In the genomic region with DNA sequence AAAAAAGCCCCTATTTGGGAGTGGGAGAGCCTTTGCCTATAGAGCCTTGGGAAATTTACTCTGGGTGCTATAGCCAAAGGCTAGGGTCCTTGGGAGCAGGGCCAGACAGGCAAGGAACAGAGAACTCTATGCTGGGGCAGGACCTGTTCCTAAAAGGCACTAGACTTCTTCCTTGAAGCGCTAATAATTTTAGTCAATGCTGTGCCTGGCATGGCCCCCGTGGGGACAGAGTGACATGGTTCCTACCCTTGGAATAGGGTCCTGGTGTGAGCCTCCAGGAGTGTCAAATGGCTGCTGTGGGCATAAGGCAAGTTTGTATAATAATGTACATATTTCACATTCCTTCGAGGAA, we compare ENCODE assay signal across 10 mouse cellular contexts. TPM values are rescaled to one million over a fixed set of nuclear protein-coding genes. Genes with fewer than 3 reads are reported as not detected.
DNase-seq lines count a peak whose midpoint lies in the region; ATAC-seq lines count a peak whose summit lies in the region.
"Had no signal": no experiment of that assay in that cellular context is flagged by ENCODE, and none has a peak within 500 bp of the region (broad histone marks: within the 10 kb centered on the region; RNA-seq: fewer than 3 reads in every experiment).

No protein-coding gene starts in this region.

- no peak overlapping the region for H3K27ac ChIP-seq in limb, embryonic 11.5 days (replicated peaks; ENCODE audit: low read depth, low read length)
- no peak overlapping the region for H3K27ac ChIP-seq in stomach, embryonic 16.5 days (ENCODE audit: low read length)

- 0 out of 2 replicates have a peak, but pooled peaks cover 3% of the 10 kb centered on the region for H3K4me1 ChIP-seq in limb, embryonic 11.5 days (ENCODE audit: control insufficient read depth, insufficient read depth, low read length)
- peaks cover 4% of the 10 kb centered on the region for H3K4me1 ChIP-seq in stomach, embryonic 16.5 days (ENCODE audit: control insufficient read depth, insufficient read depth, low read length)

- H3K9me3 ChIP-seq in limb, embryonic 11.5 days (ENCODE audit: control insufficient read depth, low read length) = no peaks in the 10 kb centered on the region
- H3K9me3 ChIP-seq in stomach, embryonic 16.5 days (replicated peaks; ENCODE audit: control insufficient read depth, low read length) = no peaks in the 10 kb centered on the region

- no peaks in the 10 kb centered on the region for H3K36me3 ChIP-seq in limb, embryonic 11.5 days (ENCODE audit: control insufficient read depth, insufficient read depth, low read length)
- H3K36me3 ChIP-seq in stomach, embryonic 16.5 days (ENCODE audit: control insufficient read depth, insufficient read depth, low read length) = no peaks in the 10 kb centered on the region

- peak overlapping the region; percentile 38; the same call in 1 of the 2 replicates for H3K4me3 ChIP-seq in limb, embryonic 11.5 days (ENCODE audit: low read depth, low read length)
- H3K4me3 ChIP-seq in stomach, embryonic 16.5 days (replicated peaks; ENCODE audit: low read length) = peak overlapping the region; percentile 68

- 61% methylated on average over 3 of the region's 3 CpGs for WGBS in limb, embryonic 11.5 days
- 52% methylated on average over 3 of the region's 3 CpGs for WGBS in stomach, embryonic 16.5 days

- peak; percentile 86 for DNase-seq in heart, adult 11 months
- DNase-seq in heart, postnatal 25 days (ENCODE audit: low spot score) = no peak
- DNase-seq in testis, postnatal 10 days (ENCODE audit: low spot score) = peak; percentile 38
- no peak for DNase-seq in testis, postnatal 14 days (ENCODE audit: low spot score)
- no peak for DNase-seq in limb, embryonic 11.5 days (ENCODE audit: low spot score)
- no peak for DNase-seq in adrenal gland, postnatal 14 days
- DNase-seq in adrenal gland, postnatal 10 days = no peak
- DNase-seq: gastrocnemius, postnatal 10 days; right cerebral cortex, postnatal 4 days had no signal

- H3K4me2 ChIP-seq in limb, embryonic 11.5 days (ENCODE audit: low read depth, severe bottlenecking) = peak overlapping the region; percentile 65
- peak overlapping the region; percentile 71 for H3K4me2 ChIP-seq in stomach, embryonic 16.5 days (ENCODE audit: low read depth, low read length)

- intact Hi-C loops in heart, postnatal 25 days (cut with DNase I) = loop anchor here (5.0 kb wide), 1 partner anchor 45 kb away; a partner anchor contains a TSS

- H3K9ac ChIP-seq in limb, embryonic 11.5 days (ENCODE audit: low read length) = no peak overlapping the region
- peak overlapping the region; percentile 84 for H3K9ac ChIP-seq in stomach, embryonic 16.5 days (ENCODE audit: low read length)

- no peak for ATAC-seq in limb, embryonic 11.5 days (ENCODE audit: insufficient number of reproducible peaks, low FRiP score, low TSS enrichment, low read depth)
- ATAC-seq in stomach, embryonic 16.5 days (ENCODE audit: insufficient read depth, low FRiP score) = no peak

- H3K27me3 ChIP-seq in limb, embryonic 11.5 days (ENCODE audit: control insufficient read depth, insufficient read depth, low read length) = no peaks in the 10 kb centered on the region
- H3K27me3 ChIP-seq in stomach, embryonic 16.5 days (ENCODE audit: control insufficient read depth, insufficient read depth, low read length) = no peaks in the 10 kb centered on the region

RNA-seq across cellular contexts. Expression of a gene that starts 0.5 kb away (rescaled TPM):
- total RNA-seq in heart, postnatal 25 days (2021) = 1 to 10 TPM; 8.4 to 9.5 TPM
- polyA plus RNA-seq in limb, embryonic 11.5 days (2014; fragmentation: Nextera tagmentation; extraction: Ambion mirVana) = 0.99 and 1.2 TPM in 2 replicates
- polyA plus RNA-seq in stomach, embryonic 16.5 days (2015; fragmentation: Nextera tagmentation; extraction: Ambion mirVana) = 1.9 and 2.8 TPM in 2 replicates
- total RNA-seq in adrenal gland, postnatal 14 days (2021) = 19.2 and 23.9 TPM in 2 replicates
- total RNA-seq in adrenal gland, postnatal 10 days (2021) = 10 to 100 TPM; 14.8 to 16.3 TPM

RNA-seq across cellular contexts. Expression of a gene that starts 22.5 kb away (rescaled TPM):
- not detected for total RNA-seq in heart, postnatal 25 days (2021)
- 0.17 and 0.69 TPM in 2 replicates for polyA plus RNA-seq in limb, embryonic 11.5 days (2014; fragmentation: Nextera tagmentation; extraction: Ambion mirVana)
- polyA plus RNA-seq in stomach, embryonic 16.5 days (2015; fragmentation: Nextera tagmentation; extraction: Ambion mirVana) = 0.23 and 0.52 TPM in 2 replicates
- total RNA-seq in adrenal gland, postnatal 14 days (2021) = not detected in 2 replicates
- total RNA-seq in adrenal gland, postnatal 10 days (2021) = under 1 TPM in 1 of 2 experiments, not detected in 1; 0.30 TPM
- total RNA-seq: gastrocnemius, postnatal 10 days had no signal

RNA-seq across cellular contexts. Expression of a gene that starts 29.3 kb away (rescaled TPM):
- under 1 TPM; 0.25 to 0.42 TPM for total RNA-seq in heart, postnatal 25 days (2021)
- polyA plus RNA-seq in limb, embryonic 11.5 days (2014; fragmentation: Nextera tagmentation; extraction: Ambion mirVana) = 0.94 and 1.4 TPM in 2 replicates
- polyA plus RNA-seq in stomach, embryonic 16.5 days (2015; fragmentation: Nextera tagmentation; extraction: Ambion mirVana) = 0.19 and 0.40 TPM in 2 replicates
- 0.56 and 0.60 TPM in 2 replicates for total RNA-seq in adrenal gland, postnatal 14 days (2021)
- under 1 TPM; 0.30 to 0.36 TPM for total RNA-seq in adrenal gland, postnatal 10 days (2021)

RNA-seq across cellular contexts. Expression of a gene that starts 39.7 kb away (rescaled TPM):
- total RNA-seq in heart, postnatal 25 days (2021) = not detected
- polyA plus RNA-seq in limb, embryonic 11.5 days (2014; fragmentation: Nextera tagmentation; extraction: Ambion mirVana) = 0.04 TPM in 1 of 2 replicates, not detected in the other
- polyA plus RNA-seq in stomach, embryonic 16.5 days (2015; fragmentation: Nextera tagmentation; extraction: Ambion mirVana) = 0.56 and 0.70 TPM in 2 replicates
- total RNA-seq in adrenal gland, postnatal 14 days (2021) = 0.11 TPM in 1 of 2 replicates, not detected in the other
- total RNA-seq in adrenal gland, postnatal 10 days (2021) = under 1 TPM; 0.06 to 0.12 TPM
- total RNA-seq: gastrocnemius, postnatal 10 days had no signal

RNA-seq across cellular contexts. Expression of a gene that starts 45.5 kb away (rescaled TPM):
- 10 to 100 TPM in 1 of 2 experiments, 1 to 10 TPM in 1; 8.5 to 10.5 TPM for total RNA-seq in heart, postnatal 25 days (2021)
- 19.7 and 21.3 TPM in 2 replicates for polyA plus RNA-seq in limb, embryonic 11.5 days (2014; fragmentation: Nextera tagmentation; extraction: Ambion mirVana)
- polyA plus RNA-seq in stomach, embryonic 16.5 days (2015; fragmentation: Nextera tagmentation; extraction: Ambion mirVana) = 11.8 and 12.5 TPM in 2 replicates
- 16.4 and 17.9 TPM in 2 replicates for total RNA-seq in adrenal gland, postnatal 14 days (2021)
- total RNA-seq in adrenal gland, postnatal 10 days (2021) = 10 to 100 TPM; 18.1 to 20.7 TPM

Comparison
In these comparisons a context has a peak if more than half of its experiments do, and no peak if none do; other contexts are left out.
1. DNase-seq: peak in heart, adult 11 months (single experiment) and testis, postnatal 10 days (single experiment); none in heart, postnatal 25 days (single experiment), testis, postnatal 14 days (single experiment), limb, embryonic 11.5 days (single experiment), adrenal gland, postnatal 14 days (single experiment) and adrenal gland, postnatal 10 days (single experiment).